Mouse (Mus musculus) midbrain, postnatal 0 days (tissue): ENCODE measurements at regions not wholly inside any gene's neighbourhood (a gene's known extent, or its start where the extent isn't known, plus 50 kb on each side); places are given as distances from the start of the nearest gene placed in this dataset.

ENCODE experiments used
- ATAC-seq: fragments of 200-750 bp; cut with Nextera tagmentation; 2 replicates; pipeline ENCODE4 v1.8.0; 2017; ENCODE audit warnings: moderate number of reproducible peaks, mild to moderate bottlenecking, moderate TSS enrichment, moderate library complexity; ENCODE audit not compliant: low FRiP score
- DNase-seq: peaks from one replicate; pipeline ENCODE4 v3.0.0-alpha.2; 2015; ENCODE audit warnings: low spot score
- H3K27ac ChIP-seq: fragments of 300-500 bp; sonication (generic); 2 replicates; pipeline ENCODE4 v1.5.1; 2014; ENCODE audit warnings: low read depth, mild to moderate bottlenecking, low read length, mixed read lengths
- H3K27me3 ChIP-seq: fragments of 300-500 bp; sonication (generic); 2 replicates; pipeline ENCODE4 v1.6.1; 2014; ENCODE audit warnings: low read length, control low read depth, mixed read lengths; ENCODE audit not compliant: insufficient read depth
- H3K36me3 ChIP-seq: fragments of 300-500 bp; sonication (generic); 2 replicates; pipeline ENCODE4 v1.6.1; 2014; ENCODE audit warnings: low read length, control low read depth, mixed read lengths; ENCODE audit not compliant: insufficient read depth
- H3K4me1 ChIP-seq: fragments of 300-500 bp; sonication (generic); 2 replicates; pipeline ENCODE4 v1.6.1; 2014; ENCODE audit warnings: mild to moderate bottlenecking, control low read depth, antibody characterized with exemption, low read length, mixed read lengths; ENCODE audit not compliant: insufficient read depth
- H3K4me2 ChIP-seq: fragments of 300-500 bp; sonication (generic); 2 replicates; pipeline ENCODE4 v1.6.1; 2014; ENCODE audit warnings: low read depth, mild to moderate bottlenecking, low read length, mixed read lengths; ENCODE audit not compliant: poor library complexity, severe bottlenecking
- H3K4me3 ChIP-seq: fragments of 300-500 bp; sonication (generic); 2 replicates; pipeline ENCODE4 v1.5.1; 2014; ENCODE audit warnings: low read depth, mild to moderate bottlenecking, low read length, moderate library complexity
- H3K9ac ChIP-seq: fragments of 300-500 bp; sonication (generic); replicated peaks from 2 replicates; pipeline ENCODE4 v1.6.1; 2014; ENCODE audit warnings: mild to moderate bottlenecking, low read length, moderate library complexity, mixed read lengths; ENCODE audit not compliant: poor library complexity, severe bottlenecking
- H3K9me3 ChIP-seq: fragments of 300-500 bp; sonication (generic); 2 replicates; pipeline ENCODE4 v1.6.1; 2016; ENCODE audit warnings: low read length, control low read depth
- CTCF ChIP-seq: IDR thresholded peaks from 2 replicates; pipeline ENCODE4 v1.5.1; 2016; ENCODE audit warnings: antibody characterized with exemption, mild to moderate bottlenecking
- WGBS: fragments of 180-500 bp; shearing (Covaris S2); extraction: QIAGEN DNeasy Blood & Tissue Kit; methylation state at CpG from one replicate; pipeline ENCODE4 v1.1.7; 2014; 5-methylcytosine and 5-hydroxymethylcytosine counted together

GRCm38 (mm10) chr12:26867731-26868130 lies 398.7 kb downstream of the Cmpk2 start:
- DNase-seq, result no peak
- Histone ChIP-seq H3K27ac (no peak overlapping the region), H3K4me1 (no peaks in the 10 kb centered on the region), H3K9me3 (no peaks in the 10 kb centered on the region), H3K4me3 (no peak overlapping the region), H3K27me3 (no peaks in the 10 kb centered on the region), H3K4me2 (no peak overlapping the region), H3K36me3 (no peaks in the 10 kb centered on the region), H3K9ac (no peak overlapping the region)
- ATAC-seq, result no peak
- peak; percentile 21; the same call in 1 of the 2 replicates for TF ChIP-seq CTCF
- WGBS, result 74% methylated on average over 6 of the region's 6 CpGs

DNA sequence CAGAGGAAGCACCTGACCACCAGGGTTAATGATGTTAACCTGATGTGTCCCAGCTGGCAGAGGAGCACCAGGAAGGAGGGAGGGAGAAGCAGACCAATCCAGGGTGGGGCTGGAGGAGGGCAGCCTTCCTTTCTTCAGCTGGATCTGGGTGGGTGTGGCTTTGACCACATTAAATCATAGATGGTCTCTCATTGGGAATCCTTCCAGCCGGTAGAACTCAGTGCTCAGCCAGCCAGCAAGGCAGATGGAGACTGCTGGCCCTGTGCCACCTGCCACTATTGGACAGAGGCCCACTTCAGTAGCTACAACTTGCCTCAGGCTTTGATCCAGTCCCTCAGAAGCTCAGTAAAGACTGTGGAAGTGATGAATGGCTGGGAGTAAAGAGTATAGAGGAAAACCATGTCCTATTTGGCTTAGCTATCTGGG lies 386.1 kb downstream of the Cmpk2 start:
- H3K9ac ChIP-seq, result no peak overlapping the region
- no peaks in the 10 kb centered on the region for H3K27me3 ChIP-seq
- H3K36me3 ChIP-seq, result no peaks in the 10 kb centered on the region
- no peak overlapping the region for H3K27ac ChIP-seq
- no peaks in the 10 kb centered on the region for H3K4me1 ChIP-seq
- no peak overlapping the region for H3K4me3 ChIP-seq
- 0 out of 2 replicates have a peak, but pooled peaks cover 5% of the 10 kb centered on the region for H3K9me3 ChIP-seq
- TF ChIP-seq CTCF, result no peak
- 25% methylated on average over 1 of the region's 1 CpGs for WGBS
- no peak overlapping the region for H3K4me2 ChIP-seq
- ATAC-seq (peak; percentile 16; the same call in 1 of the 2 replicates), DNase-seq (peak; percentile 92)

DNA sequence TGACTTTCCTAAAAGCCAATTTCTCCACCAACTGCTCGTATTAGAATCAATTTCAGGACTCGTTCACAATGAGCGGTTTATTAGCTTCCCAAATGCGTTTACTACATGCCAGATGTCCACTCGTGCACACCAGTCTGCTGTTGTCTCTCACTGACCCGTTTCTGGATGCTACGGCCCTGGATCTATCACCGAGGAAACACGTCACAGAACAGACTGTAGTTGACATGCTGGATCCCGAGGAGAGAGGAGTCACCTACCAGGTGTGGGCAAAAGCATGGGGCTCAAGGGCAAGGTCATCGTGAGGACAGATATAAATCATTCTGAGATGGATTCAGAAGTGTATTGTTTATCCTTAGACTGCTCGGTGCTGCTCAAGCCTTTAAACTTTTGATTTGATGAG lies 375.9 kb downstream of the Cmpk2 start:
- Histone ChIP-seq H3K36me3 (no peaks in the 10 kb centered on the region), H3K4me3 (no peak overlapping the region), H3K27ac (no peak overlapping the region), H3K4me2 (no peak overlapping the region), H3K27me3 (no peaks in the 10 kb centered on the region), H3K9ac (no peak overlapping the region), H3K9me3 (no peaks in the 10 kb centered on the region), H3K4me1 (no peaks in the 10 kb centered on the region)
- ATAC-seq, result no peak
- WGBS, result 79% methylated on average over 12 of the region's 12 CpGs
- no peak for TF ChIP-seq CTCF
- no peak for DNase-seq

GRCm38 (mm10) chr12:26842696-26843095 lies 373.7 kb downstream of the Cmpk2 start:
- Histone ChIP-seq H3K4me1 (no peaks in the 10 kb centered on the region), H3K27ac (no peak overlapping the region), H3K9me3 (no peaks in the 10 kb centered on the region), H3K4me3 (no peak overlapping the region), H3K27me3 (no peaks in the 10 kb centered on the region), H3K9ac (no peak overlapping the region), H3K4me2 (no peak overlapping the region), H3K36me3 (no peaks in the 10 kb centered on the region)
- ATAC-seq, result no peak
- WGBS, result 39% methylated on average over 5 of the region's 5 CpGs
- TF ChIP-seq CTCF, result no peak
- no peak for DNase-seq

GRCm38 (mm10) chr12:26821257-26821968 lies 352.4 kb downstream of the Cmpk2 start:
- Histone ChIP-seq H3K9me3 (no peaks in the 10 kb centered on the region), H3K36me3 (no peaks in the 10 kb centered on the region), H3K4me2 (no peak overlapping the region), H3K27me3 (no peaks in the 10 kb centered on the region), H3K4me1 (no peaks in the 10 kb centered on the region), H3K4me3 (no peak overlapping the region), H3K9ac (no peak overlapping the region), H3K27ac (no peak overlapping the region)
- DNase-seq (no peak), ATAC-seq (no peak)
- TF ChIP-seq CTCF, result no peak
- 64% methylated on average over 3 of the region's 3 CpGs for WGBS

DNA sequence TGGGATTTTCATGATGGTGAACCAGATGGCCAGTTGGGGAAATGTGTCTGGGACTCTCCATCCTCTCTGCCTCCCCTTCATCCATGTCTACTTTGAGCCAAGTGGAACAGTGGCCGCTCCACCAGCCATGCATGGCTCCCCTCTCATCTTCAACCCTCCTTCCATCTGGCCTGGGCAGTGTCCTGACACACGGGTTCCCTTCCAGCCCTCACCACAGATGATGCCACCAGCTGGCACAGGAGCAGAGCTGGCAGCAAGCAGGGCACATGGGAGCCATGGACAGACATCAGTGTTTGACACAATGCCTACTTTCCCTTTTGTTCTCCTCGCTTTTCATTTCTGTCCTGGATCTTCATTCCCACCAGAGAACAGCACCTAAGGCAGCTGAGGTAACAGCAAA lies 348.9 kb downstream of the Cmpk2 start:
- WGBS, result 85% methylated on average over 3 of the region's 3 CpGs
- no peaks in the 10 kb centered on the region for H3K36me3 ChIP-seq
- no peak overlapping the region for H3K27ac ChIP-seq
- no peaks in the 10 kb centered on the region for H3K27me3 ChIP-seq
- no peak for TF ChIP-seq CTCF
- no peak overlapping the region for H3K9ac ChIP-seq
- ATAC-seq (no peak), DNase-seq (peak; percentile 41)
- H3K4me1 ChIP-seq, result no peaks in the 10 kb centered on the region
- H3K4me3 ChIP-seq, result no peak overlapping the region
- no peaks in the 10 kb centered on the region for H3K9me3 ChIP-seq
- H3K4me2 ChIP-seq, result no peak overlapping the region
